Mouse (Mus musculus) liver, embryonic 12.5 days (tissue): ENCODE data around the gene H1fx. TPM values are rescaled to one million over a fixed set of nuclear protein-coding genes. Genes with fewer than 3 reads are reported as not detected.
A peak's percentile ranks its signal among the peaks of the same experiment; 100 is the strongest.
"Not testable (repeated sequence)": the region's sequence is repeated elsewhere in the genome, so short reads cannot be mapped to it uniquely, and the experiment has no call there.

Experiments used
- ATAC-seq: fragments of 200-750 bp; cut with Nextera tagmentation; 2 replicates; pipeline ENCODE4 v1.8.0; 2017; ENCODE audit warnings: moderate number of reproducible peaks, mild to moderate bottlenecking, moderate library complexity
- H3K27ac ChIP-seq: fragments of 300-500 bp; sonication (generic); 2 replicates; pipeline ENCODE4 v1.5.1; 2016; ENCODE audit warnings: mild to moderate bottlenecking
- H3K27me3 ChIP-seq: fragments of 300-500 bp; sonication (generic); replicated peaks from 2 replicates; pipeline ENCODE4 v1.6.1; 2016; ENCODE audit warnings: mild to moderate bottlenecking, moderate library complexity
- H3K36me3 ChIP-seq: fragments of 300-500 bp; sonication (generic); 2 replicates; pipeline ENCODE4 v1.6.1; 2016; ENCODE audit warnings: mild to moderate bottlenecking, moderate library complexity
- H3K4me1 ChIP-seq: fragments of 300-500 bp; sonication (generic); 2 replicates; pipeline ENCODE4 v1.6.1; 2016
- H3K4me2 ChIP-seq: fragments of 300-500 bp; sonication (generic); 2 replicates; pipeline ENCODE4 v1.6.1; 2016; ENCODE audit warnings: mild to moderate bottlenecking, moderate library complexity
- H3K4me3 ChIP-seq: fragments of 300-500 bp; sonication (generic); 2 replicates; pipeline ENCODE4 v1.5.1; 2016; ENCODE audit warnings: mild to moderate bottlenecking, moderate library complexity
- H3K9ac ChIP-seq: fragments of 300-500 bp; sonication (generic); 2 replicates; pipeline ENCODE4 v1.6.1; 2016; ENCODE audit warnings: mild to moderate bottlenecking, moderate library complexity
- H3K9me3 ChIP-seq: fragments of 300-500 bp; sonication (generic); replicated peaks from 2 replicates; pipeline ENCODE4 v1.6.1; 2016; ENCODE audit warnings: mild to moderate bottlenecking, moderate library complexity
- WGBS: fragments of 180-500 bp; shearing (Covaris S2); methylation state at CpG from one replicate; pipeline ENCODE4 v1.1.7; 2016; ENCODE audit not compliant: insufficient replicate concordance; 5-methylcytosine and 5-hydroxymethylcytosine counted together
- microRNA-seq: library from miRNA; unstranded; fragments of <30 nt; microRNA quantifications from one replicate; pipeline ENCODE4, GENCODE M21; 2017
- polyA plus RNA-seq: library from polyadenylated mRNA; unstranded; fragments of >200 nt; fragmentation: Nextera tagmentation; extraction: Ambion mirVana; gene quantifications from 2 replicates; pipeline ENCODE4 v1.2.1, GENCODE M21; 2016

The H1fx gene
- polyA plus RNA-seq, 1 experiment from 2014 or later = 15.3 TPM

GRCm38 (mm10) chr6:87980374-87981029 lies 935 bp downstream of the H1fx start:
- H3K9ac ChIP-seq = peak overlapping the region; percentile 53; the same call in 1 of the 2 replicates
- peak overlapping the region; percentile 61 for H3K4me2 ChIP-seq
- peak; percentile 13; the same call in 1 of the 2 replicates for ATAC-seq
- 1% methylated on average over 52 of the region's 66 CpGs for WGBS
- H3K27ac ChIP-seq = no peak overlapping the region
- peak overlapping the region; percentile 57 for H3K4me3 ChIP-seq
- H3K27me3 ChIP-seq = peaks cover 76% of the 10 kb centered on the region
- H3K36me3 ChIP-seq = no peaks in the 10 kb centered on the region
- 0 out of 2 replicates have a peak, but pooled peaks cover 4% of the 10 kb centered on the region for H3K4me1 ChIP-seq
- no peaks in the 10 kb centered on the region for H3K9me3 ChIP-seq

- no peak overlapping the region for H3K4me3 ChIP-seq
- no peak for ATAC-seq
- H3K27me3 ChIP-seq = peaks cover 69% of the 10 kb centered on the region
- no peaks in the 10 kb centered on the region for H3K36me3 ChIP-seq
- H3K4me2 ChIP-seq = peak overlapping the region; percentile 61; the same call in 1 of the 2 replicates
- H3K4me1 ChIP-seq = 0 out of 2 replicates have a peak, but pooled peaks cover 4% of the 10 kb centered on the region
- no peak overlapping the region for H3K9ac ChIP-seq
- no peak overlapping the region for H3K27ac ChIP-seq
- 62% methylated on average over 3 of the region's 3 CpGs for WGBS
- no peaks in the 10 kb centered on the region for H3K9me3 ChIP-seq
Measured at GRCm38 (mm10) chr6:87979728-87980127, 1.7 kb downstream of the H1fx start.

- Histone ChIP-seq H3K9ac (no peak overlapping the region), H3K27ac (no peak overlapping the region), H3K27me3 (0 out of 2 replicates have a peak, but pooled peaks cover 5% of the 10 kb centered on the region), H3K4me3 (no peak overlapping the region), H3K36me3 (no peaks in the 10 kb centered on the region), H3K4me2 (no peak overlapping the region), H3K9me3 (no peaks in the 10 kb centered on the region), H3K4me1 (no peaks in the 10 kb centered on the region)
- 26% methylated on average over 2 of the region's 2 CpGs for WGBS
- ATAC-seq = no peak
Measured at GRCm38 (mm10) chr6:87970041-87970440, 11.4 kb downstream of the H1fx start.

- not testable (repeated sequence) for H3K4me1 ChIP-seq, ATAC-seq, H3K4me3 ChIP-seq, H3K27ac ChIP-seq, H3K9ac ChIP-seq, H3K27me3 ChIP-seq, H3K36me3 ChIP-seq, H3K4me2 ChIP-seq
- peaks cover 13% of the 10 kb centered on the region for H3K9me3 ChIP-seq
- WGBS = 63% methylated on average over 4 of the region's 4 CpGs
Measured at GRCm38 (mm10) chr6:87962457-87962856, 19.0 kb downstream of the H1fx start.

GRCm38 (mm10) chr6:87942179-87942578 lies 39.3 kb downstream of the H1fx start:
- WGBS = 74% methylated on average over 7 of the region's 7 CpGs
- H3K27ac ChIP-seq = no peak overlapping the region
- 0 out of 2 replicates have a peak, but pooled peaks cover 4% of the 10 kb centered on the region for H3K9me3 ChIP-seq
- no peak overlapping the region for H3K4me2 ChIP-seq
- no peaks in the 10 kb centered on the region; the same call in 1 of the 2 replicates for H3K27me3 ChIP-seq
- no peaks in the 10 kb centered on the region for H3K36me3 ChIP-seq
- H3K4me3 ChIP-seq = no peak overlapping the region
- H3K9ac ChIP-seq = no peak overlapping the region
- no peaks in the 10 kb centered on the region for H3K4me1 ChIP-seq
- ATAC-seq = no peak

- no peaks in the 10 kb centered on the region for H3K9me3 ChIP-seq
- 65% methylated on average over 3 of the region's 3 CpGs for WGBS
- no peak overlapping the region for H3K4me3 ChIP-seq
- H3K4me2 ChIP-seq = no peak overlapping the region
- no peak for ATAC-seq
- peaks cover 27% of the 10 kb centered on the region for H3K36me3 ChIP-seq
- H3K9ac ChIP-seq = no peak overlapping the region
- H3K4me1 ChIP-seq = no peaks in the 10 kb centered on the region
- no peak overlapping the region for H3K27ac ChIP-seq
- no peaks in the 10 kb centered on the region; the same call in 1 of the 2 replicates for H3K27me3 ChIP-seq
Measured at GRCm38 (mm10) chr6:87938941-87939340, 42.5 kb downstream of the H1fx start.

- Histone ChIP-seq H3K9me3 (no peaks in the 10 kb centered on the region), H3K27me3 (no peaks in the 10 kb centered on the region), H3K4me1 (no peaks in the 10 kb centered on the region), H3K9ac (no peak overlapping the region), H3K4me2 (no peak overlapping the region), H3K36me3 (peaks cover 44% of the 10 kb centered on the region), H3K27ac (no peak overlapping the region), H3K4me3 (no peak overlapping the region)
- 64% methylated on average over 19 of the region's 19 CpGs for WGBS
- peak; percentile 68 for ATAC-seq
Measured at GRCm38 (mm10) chr6:87937178-87937788, 44.2 kb downstream of the H1fx start.

GRCm38 (mm10) chr6:87935037-87935436 lies 46.4 kb downstream of the H1fx start:
- Histone ChIP-seq H3K4me1 (no peaks in the 10 kb centered on the region), H3K27ac (no peak overlapping the region), H3K9ac (no peak overlapping the region), H3K27me3 (no peaks in the 10 kb centered on the region), H3K36me3 (peaks cover 63% of the 10 kb centered on the region), H3K9me3 (0 out of 2 replicates have a peak, but pooled peaks cover 7% of the 10 kb centered on the region), H3K4me3 (no peak overlapping the region), H3K4me2 (no peak overlapping the region)
- no peak for ATAC-seq
- 75% methylated on average over 5 of the region's 5 CpGs for WGBS

Small RNAs within 50 kb of the gene (microRNA-seq; reads per million reads assigned to microRNA genes)
- gene Gm47286 = not detected

Other genes with a start within 250 kb of the H1fx start
- gene Gp9, start 203.6 kb downstream of the H1fx start, polyA plus RNA-seq = 40.9 and 44.2 TPM in 2 replicates
- gene Rab43, start 169.5 kb downstream of the H1fx start, polyA plus RNA-seq = 28.6 and 30.5 TPM in 2 replicates
- 5.0 and 7.1 TPM in 2 replicates for gene Gm45140, start 145.8 kb downstream of the H1fx start, polyA plus RNA-seq
- gene Isy1, start 142.8 kb downstream of the H1fx start, polyA plus RNA-seq = 59.5 and 62.4 TPM in 2 replicates
- 896 and 933 TPM in 2 replicates for gene Cnbp, start 130.5 kb downstream of the H1fx start, polyA plus RNA-seq
- 79.2 and 85.0 TPM in 2 replicates for gene Copg1, start 93.8 kb downstream of the H1fx start, polyA plus RNA-seq
- 27.0 and 27.5 TPM in 2 replicates for gene Hmces, start 67.7 kb downstream of the H1fx start, polyA plus RNA-seq
- 134 and 135 TPM in 2 replicates for gene Rab7, start 63.6 kb upstream of the H1fx start, polyA plus RNA-seq
- 241 and 253 TPM in 2 replicates for gene Rpn1, start 102.8 kb upstream of the H1fx start, polyA plus RNA-seq
- gene Gata2, start 212.3 kb upstream of the H1fx start, polyA plus RNA-seq = 13.3 and 15.7 TPM in 2 replicates
- not detected in 2 replicates for gene Dnajb8, start 240.6 kb upstream of the H1fx start, polyA plus RNA-seq